In the genomic region with DNA sequence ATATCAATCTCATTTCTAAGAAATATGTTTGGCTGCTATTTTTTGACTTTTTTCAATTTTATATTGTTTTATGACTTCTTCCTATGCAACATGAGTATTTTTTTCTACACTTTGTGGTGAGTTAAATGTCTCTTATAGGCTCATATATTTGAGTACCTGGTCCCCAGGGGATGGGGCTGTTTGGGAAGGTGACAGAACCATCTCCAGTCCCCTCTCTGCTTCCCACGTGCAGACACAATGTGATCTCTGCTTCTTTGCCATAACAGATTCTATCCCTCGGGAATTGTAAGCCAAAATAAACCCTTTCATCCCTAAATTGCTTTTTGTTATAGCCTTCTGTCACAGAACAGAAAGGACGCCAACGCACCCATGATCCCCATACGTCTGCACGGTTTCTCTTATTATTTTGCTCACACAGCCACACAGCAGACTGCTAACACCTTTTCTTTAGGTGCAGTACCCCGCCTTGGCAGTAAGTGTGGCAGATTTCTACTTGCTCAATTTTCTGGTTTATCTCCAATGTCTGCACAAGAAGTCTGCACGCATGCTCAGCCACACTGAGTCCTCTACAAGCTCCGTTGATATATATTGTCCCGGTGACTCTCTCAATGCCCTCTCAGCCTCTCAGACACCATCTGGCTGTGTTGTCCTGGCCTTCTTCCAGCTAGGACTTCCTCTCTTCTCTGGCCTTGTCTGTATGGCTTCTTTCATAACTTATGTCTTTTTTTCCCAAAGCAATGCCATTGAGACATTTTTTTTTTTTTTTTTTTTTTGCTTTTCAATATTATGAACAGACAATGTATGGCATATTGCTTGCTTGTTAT, we compare ENCODE assay signal across 12 mouse cellular contexts. TPM values are rescaled to one million over a fixed set of nuclear protein-coding genes. Genes with fewer than 3 reads are reported as not detected.
DNase-seq lines count a peak whose midpoint lies in the region; ATAC-seq and TF ChIP-seq lines count a peak whose summit lies in the region.
"Had no signal": no experiment of that assay in that cellular context is flagged by ENCODE, and none has a peak within 500 bp of the region (broad histone marks: within the 10 kb centered on the region; RNA-seq: fewer than 3 reads in every experiment).

No protein-coding gene starts in this region.

- H3K9ac ChIP-seq in lung, postnatal 0 days (replicated peaks; ENCODE audit: low read depth): no peak overlapping the region
- H3K9ac ChIP-seq in midbrain, embryonic 15.5 days: no peak overlapping the region
- H3K9ac ChIP-seq: liver, embryonic 15.5 days had no signal

- peak; percentile 86 for DNase-seq in heart, adult 11 months
- no peak for DNase-seq in heart, postnatal 10 days
- DNase-seq in lung, postnatal 0 days (ENCODE audit: low spot score): peak; percentile 50
- no peak for DNase-seq in lung, postnatal 36 days
- peak; percentile 17 for DNase-seq in cerebellum, adult 9-11 months
- no peak for DNase-seq in urinary bladder, adult 18-20 months (ENCODE audit: low spot score in 2 of 2)
- DNase-seq: gastrocnemius, adult 2 months; kidney, adult 18-20 months; right cerebral cortex, adult 18-20 months had no signal

- TF ChIP-seq CTCF in lung, postnatal 0 days (IDR thresholded peaks at IDR 0.05): no peak

- WGBS in lung, postnatal 0 days: 49% methylated on average over 10 of the region's 10 CpGs
- WGBS in midbrain, embryonic 15.5 days: 36% methylated on average over 10 of the region's 10 CpGs

- intact Hi-C loops in heart, postnatal 10 days (cut with DNase I): no loop called here

- H3K4me1 ChIP-seq in lung, postnatal 0 days (ENCODE audit: insufficient read depth, low read depth, low read length): no peaks in the 10 kb centered on the region
- H3K4me1 ChIP-seq in midbrain, embryonic 15.5 days: peaks cover 31% of the 10 kb centered on the region
- H3K4me1 ChIP-seq: liver, embryonic 15.5 days had no signal

- no peak overlapping the region for H3K4me3 ChIP-seq in lung, postnatal 0 days (ENCODE audit: low read depth, low read length)
- no peak overlapping the region for H3K4me3 ChIP-seq in midbrain, embryonic 15.5 days
- H3K4me3 ChIP-seq: gastrocnemius, adult 2 months; liver, embryonic 15.5 days had no signal

- no peaks in the 10 kb centered on the region for H3K36me3 ChIP-seq in lung, postnatal 0 days (ENCODE audit: insufficient read depth, low read length)
- H3K36me3 ChIP-seq in midbrain, embryonic 15.5 days (replicated peaks): no peaks in the 10 kb centered on the region
- H3K36me3 ChIP-seq: liver, embryonic 15.5 days had no signal

- H3K9me3 ChIP-seq in lung, postnatal 0 days (ENCODE audit: low read length): no peaks in the 10 kb centered on the region
- H3K9me3 ChIP-seq in midbrain, embryonic 15.5 days: no peaks in the 10 kb centered on the region
- H3K9me3 ChIP-seq: liver, embryonic 15.5 days had no signal

- H3K4me2 ChIP-seq in lung, postnatal 0 days (replicated peaks; ENCODE audit: low read depth, low read length): no peak overlapping the region
- no peak overlapping the region for H3K4me2 ChIP-seq in midbrain, embryonic 15.5 days
- H3K4me2 ChIP-seq: liver, embryonic 15.5 days had no signal

- TF ChIP-seq EP300 in lung, postnatal 0 days (IDR thresholded peaks at IDR 0.05): no peak

- ATAC-seq in lung, postnatal 0 days: no peak
- ATAC-seq in midbrain, embryonic 15.5 days (replicated peaks): no peak
- ATAC-seq in CD4-positive, CD25-positive, alpha-beta regulatory T cell, adult 4 months: no peak

- H3K27me3 ChIP-seq in lung, postnatal 0 days (replicated peaks; ENCODE audit: insufficient read depth, low read length): no peaks in the 10 kb centered on the region
- no peaks in the 10 kb centered on the region for H3K27me3 ChIP-seq in midbrain, embryonic 15.5 days (replicated peaks)

- H3K27ac ChIP-seq in lung, postnatal 0 days (ENCODE audit: low read length): no peak overlapping the region
- 0 out of 2 replicates have a peak overlapping the region, but pooled peaks have one; percentile 2 for H3K27ac ChIP-seq in midbrain, embryonic 15.5 days
- H3K27ac ChIP-seq: gastrocnemius, adult 2 months; liver, embryonic 15.5 days had no signal

RNA-seq across cellular contexts. Expression of a gene that starts 17.2 kb away (rescaled TPM):
- total RNA-seq in heart, postnatal 10 days (2021): 10 to 100 TPM; 85.4 to 92.6 TPM
- 76.6 and 83.9 TPM in 2 replicates for polyA plus RNA-seq in lung, postnatal 0 days (2015; fragmentation: Nextera tagmentation; extraction: Ambion mirVana)
- polyA plus RNA-seq in midbrain, embryonic 15.5 days (2015; fragmentation: Nextera tagmentation; extraction: Ambion mirVana): 171 and 181 TPM in 2 replicates
- 10 to 100 TPM; 85.0 to 94.7 TPM for polyA plus RNA-seq in CD4-positive, CD25-positive, alpha-beta regulatory T cell, adult 4 months (2017; shearing (Covaris generic))

Comparison
In these comparisons a context has a peak if more than half of its experiments do, and no peak if none do; other contexts are left out.
1. DNase-seq: peak in heart, adult 11 months (single experiment), lung, postnatal 0 days (single experiment) and cerebellum, adult 9-11 months (single experiment); none in heart, postnatal 10 days (0 of 2), lung, postnatal 36 days (single experiment) and urinary bladder, adult 18-20 months (0 of 2).